Mouse (Mus musculus): ENCODE measurements at regions not wholly inside any gene's neighbourhood (a gene's known extent, or its start where the extent isn't known, plus 50 kb on each side); places are given as distances from the start of the nearest gene placed in this dataset.

- WGBS (ENCODE audit: insufficient replicate concordance): 70% methylated on average over 16 of the region's 16 CpGs
- no peak overlapping the region for H3K9ac ChIP-seq (replicated peaks)
- ATAC-seq: no peak
- no peaks in the 10 kb centered on the region for H3K36me3 ChIP-seq (replicated peaks; ENCODE audit: insufficient read depth, low read length)
- no peak overlapping the region for H3K27ac ChIP-seq (ENCODE audit: low read depth)
- DNase-seq: no peak
- no peak overlapping the region for H3K4me3 ChIP-seq (ENCODE audit: low read depth, low read length)
- no peaks in the 10 kb centered on the region for H3K4me1 ChIP-seq (ENCODE audit: insufficient read depth)
- H3K9me3 ChIP-seq (ENCODE audit: low read length): no peaks in the 10 kb centered on the region
- no peaks in the 10 kb centered on the region for H3K27me3 ChIP-seq (ENCODE audit: insufficient read depth, low read length)
- no peak overlapping the region for H3K4me2 ChIP-seq (ENCODE audit: low read depth, low read length)
- TF ChIP-seq EP300 (IDR thresholded peaks at IDR 0.05; ENCODE audit: low read depth) (no peak), CTCF (IDR thresholded peaks at IDR 0.05; ENCODE audit: low read depth) (no peak)
Observed at GRCm38 (mm10) chr5:119602001-119602400, 68.5 kb upstream of the Tbx3 start.

GRCm38 (mm10) chr5:119605444-119605843, 65.0 kb upstream of the Tbx3 start:
- no peaks in the 10 kb centered on the region for H3K4me1 ChIP-seq (ENCODE audit: insufficient read depth)
- H3K9ac ChIP-seq (replicated peaks): no peak overlapping the region
- DNase-seq (no peak), ATAC-seq (no peak)
- H3K4me3 ChIP-seq (ENCODE audit: low read depth, low read length): no peak overlapping the region
- WGBS (ENCODE audit: insufficient replicate concordance): 78% methylated on average over 7 of the region's 7 CpGs
- no peak overlapping the region for H3K4me2 ChIP-seq (ENCODE audit: low read depth, low read length)
- TF ChIP-seq CTCF (IDR thresholded peaks at IDR 0.05; ENCODE audit: low read depth) (no peak), EP300 (IDR thresholded peaks at IDR 0.05; ENCODE audit: low read depth) (no peak)
- no peak overlapping the region for H3K27ac ChIP-seq (ENCODE audit: low read depth)
- H3K36me3 ChIP-seq (replicated peaks; ENCODE audit: insufficient read depth, low read length): no peaks in the 10 kb centered on the region
- no peaks in the 10 kb centered on the region for H3K27me3 ChIP-seq (ENCODE audit: insufficient read depth, low read length)
- no peaks in the 10 kb centered on the region for H3K9me3 ChIP-seq (ENCODE audit: low read length)

GRCm38 (mm10) chr5:119613413-119613812, 57.1 kb upstream of the Tbx3 start:
- Histone ChIP-seq H3K36me3 (replicated peaks; ENCODE audit: insufficient read depth, low read length) (no peaks in the 10 kb centered on the region), H3K9me3 (ENCODE audit: low read length) (no peaks in the 10 kb centered on the region), H3K9ac (replicated peaks) (no peak overlapping the region), H3K4me2 (ENCODE audit: low read depth, low read length) (no peak overlapping the region), H3K27me3 (ENCODE audit: insufficient read depth, low read length) (no peaks in the 10 kb centered on the region), H3K4me1 (ENCODE audit: insufficient read depth) (no peaks in the 10 kb centered on the region), H3K27ac (ENCODE audit: low read depth) (no peak overlapping the region), H3K4me3 (ENCODE audit: low read depth, low read length) (no peak overlapping the region)
- 52% methylated on average over 6 of the region's 6 CpGs for WGBS (ENCODE audit: insufficient replicate concordance)
- DNase-seq (no peak), ATAC-seq (no peak)
- TF ChIP-seq CTCF (IDR thresholded peaks at IDR 0.05; ENCODE audit: low read depth) (no peak), EP300 (IDR thresholded peaks at IDR 0.05; ENCODE audit: low read depth) (no peak)

- 74% methylated on average over 10 of the region's 10 CpGs for WGBS (ENCODE audit: insufficient replicate concordance)
- no peak overlapping the region for H3K9ac ChIP-seq (replicated peaks)
- DNase-seq (no peak), ATAC-seq (no peak)
- no peak overlapping the region for H3K4me2 ChIP-seq (ENCODE audit: low read depth, low read length)
- no peaks in the 10 kb centered on the region for H3K4me1 ChIP-seq (ENCODE audit: insufficient read depth)
- H3K36me3 ChIP-seq (replicated peaks; ENCODE audit: insufficient read depth, low read length): no peaks in the 10 kb centered on the region
- H3K9me3 ChIP-seq (ENCODE audit: low read length): no peaks in the 10 kb centered on the region
- H3K4me3 ChIP-seq (ENCODE audit: low read depth, low read length): no peak overlapping the region
- H3K27ac ChIP-seq (ENCODE audit: low read depth): no peak overlapping the region
- no peak for TF ChIP-seq CTCF (IDR thresholded peaks at IDR 0.05; ENCODE audit: low read depth)
- TF ChIP-seq EP300 (IDR thresholded peaks at IDR 0.05; ENCODE audit: low read depth): no peak
- H3K27me3 ChIP-seq (ENCODE audit: insufficient read depth, low read length): no peaks in the 10 kb centered on the region
Observed at GRCm38 (mm10) chr5:119613981-119614770, 56.3 kb upstream of the Tbx3 start.

GRCm38 (mm10) chr5:119615681-119616080, 54.8 kb upstream of the Tbx3 start:
- H3K9ac ChIP-seq (replicated peaks): no peak overlapping the region
- H3K27me3 ChIP-seq (ENCODE audit: insufficient read depth, low read length): no peaks in the 10 kb centered on the region
- no peaks in the 10 kb centered on the region for H3K36me3 ChIP-seq (replicated peaks; ENCODE audit: insufficient read depth, low read length)
- H3K4me3 ChIP-seq (ENCODE audit: low read depth, low read length): no peak overlapping the region
- no peak for ATAC-seq
- DNase-seq: no peak
- no peaks in the 10 kb centered on the region for H3K9me3 ChIP-seq (ENCODE audit: low read length)
- TF ChIP-seq EP300 (IDR thresholded peaks at IDR 0.05; ENCODE audit: low read depth): no peak
- no peak for TF ChIP-seq CTCF (IDR thresholded peaks at IDR 0.05; ENCODE audit: low read depth)
- H3K4me2 ChIP-seq (ENCODE audit: low read depth, low read length): no peak overlapping the region
- H3K4me1 ChIP-seq (ENCODE audit: insufficient read depth): no peaks in the 10 kb centered on the region
- no peak overlapping the region for H3K27ac ChIP-seq (ENCODE audit: low read depth)
- 51% methylated on average over 5 of the region's 5 CpGs for WGBS (ENCODE audit: insufficient replicate concordance)

- TF ChIP-seq CTCF (IDR thresholded peaks at IDR 0.05; ENCODE audit: low read depth) (no peak), EP300 (IDR thresholded peaks at IDR 0.05; ENCODE audit: low read depth) (no peak)
- no peaks in the 10 kb centered on the region for H3K9me3 ChIP-seq (ENCODE audit: low read length)
- no peak overlapping the region for H3K4me2 ChIP-seq (ENCODE audit: low read depth, low read length)
- 0 out of 2 replicates have a peak, but pooled peaks cover 2% of the 10 kb centered on the region for H3K4me1 ChIP-seq (ENCODE audit: insufficient read depth)
- H3K27me3 ChIP-seq (ENCODE audit: insufficient read depth, low read length): no peaks in the 10 kb centered on the region
- no peak overlapping the region for H3K4me3 ChIP-seq (ENCODE audit: low read depth, low read length)
- H3K27ac ChIP-seq (ENCODE audit: low read depth): no peak overlapping the region
- 88% methylated on average over 2 of the region's 2 CpGs for WGBS (ENCODE audit: insufficient replicate concordance)
- ATAC-seq (no peak), DNase-seq (no peak)
- no peaks in the 10 kb centered on the region for H3K36me3 ChIP-seq (replicated peaks; ENCODE audit: insufficient read depth, low read length)
- H3K9ac ChIP-seq (replicated peaks): no peak overlapping the region
Observed at GRCm38 (mm10) chr5:119617856-119618255, 52.6 kb upstream of the Tbx3 start.
